Mouse (Mus musculus) olfactory bulb, adult 2 months (tissue): ENCODE measurements around the gene Mthfd1l.

Experiments
- CTCF ChIP-seq: fragments of 200-500 bp; IDR thresholded peaks from 2 replicates; pipeline ENCODE4 v1.5.1; 2012; ENCODE audit warnings: low read depth, mild to moderate bottlenecking, low read length, moderate library complexity; ENCODE audit not compliant: insufficient read depth
- POLR2A ChIP-seq: fragments of 200-500 bp; IDR thresholded peaks from 2 replicates; pipeline ENCODE4 v1.6.1; 2012; ENCODE audit warnings: mild to moderate bottlenecking, low read depth, low read length, moderate library complexity; ENCODE audit not compliant: insufficient read depth

- TF ChIP-seq CTCF: no peak
- TF ChIP-seq POLR2A: no peak
Observed at GRCm38 (mm10) chr10:4117091-4117490, 144.2 kb downstream of the Mthfd1l start.
